Mouse (Mus musculus) spleen, postnatal 14 days (tissue): ENCODE data around the gene Gm21961.
A peak's percentile ranks its signal among the peaks of the same experiment; 100 is the strongest.

Source experiments
- DNase-seq, 2 experiments: peaks; one replicate each; pipeline ENCODE4 v3.0.0; 2021 to 2022; ENCODE audit warnings: low spot score in 2 of 2

Gene Gm21961

GRCm38 (mm10) chr15:65014804-65015203, at the start of gene Gm21961:
Gene Gm21961 (minus strand): TSS chr15:65014904.
- no peak for DNase-seq

GRCm38 (mm10) chr15:65041999-65042398, 27.3 kb upstream of the Gm21961 start:
- no peak for DNase-seq

DNA sequence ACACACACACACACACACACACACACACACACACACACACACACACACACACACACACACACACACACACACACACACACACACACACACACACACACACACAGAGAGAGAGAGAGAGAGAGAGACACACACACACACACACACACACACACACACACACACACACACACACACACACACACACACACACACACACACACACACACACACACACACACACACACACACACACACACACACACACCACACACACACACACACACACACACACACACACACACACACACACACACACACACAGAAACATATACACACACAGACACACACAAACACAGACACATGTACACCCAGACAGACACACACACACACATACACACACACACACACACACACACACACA, 24.5 kb upstream of the Gm21961 start:
- peak; percentile 65 to 66 for DNase-seq

GRCm38 (mm10) chr15:65017971-65018370, 3.3 kb upstream of the Gm21961 start:
- DNase-seq: no peak

GRCm38 (mm10) chr15:65006177-65006576, 8.5 kb downstream of the Gm21961 start:
- DNase-seq: no peak

DNA sequence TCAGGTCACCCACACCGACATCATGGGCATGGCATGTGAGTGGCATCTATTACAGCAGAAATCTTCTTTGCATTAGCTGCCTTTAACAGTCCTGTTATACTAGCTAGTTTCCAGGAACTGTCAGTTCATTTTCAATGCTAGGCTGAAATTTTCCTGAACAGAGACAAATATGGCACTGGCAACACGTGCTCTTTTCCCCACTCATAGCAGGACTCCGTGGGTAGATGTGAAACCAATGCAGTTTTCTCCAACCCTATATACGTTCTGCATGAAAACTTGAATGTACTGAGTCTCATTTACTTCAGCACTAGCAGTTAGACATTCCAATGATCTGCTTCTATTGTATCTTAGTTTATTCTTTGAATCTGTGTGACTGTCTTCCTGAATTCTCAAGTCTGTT, 20.2 kb downstream of the Gm21961 start:
- no peak for DNase-seq

DNA sequence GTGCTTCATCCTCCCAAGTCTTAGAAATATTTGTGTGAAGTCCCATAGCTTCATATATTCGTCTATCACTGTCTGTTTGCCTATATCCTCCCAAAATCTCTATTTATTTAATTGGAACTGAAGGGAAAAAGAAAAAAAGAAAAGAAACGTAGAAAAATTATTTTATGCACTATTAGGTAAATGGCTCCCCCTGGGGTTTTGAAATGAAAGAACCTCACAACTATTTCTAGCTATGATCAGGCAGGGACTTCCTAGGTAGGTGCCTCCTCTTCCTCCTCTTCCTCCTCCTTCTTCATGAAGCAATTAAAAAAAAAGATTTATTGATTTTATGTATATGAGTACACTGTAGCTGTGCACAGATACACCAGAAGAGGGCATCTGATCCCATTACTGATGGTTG, 34.7 kb downstream of the Gm21961 start:
- no peak for DNase-seq

- no peak for DNase-seq
Observed at GRCm38 (mm10) chr15:64976044-64976805, 38.5 kb downstream of the Gm21961 start.
